Mouse (Mus musculus) E14TG2a.4 (cell line): ENCODE measurements at regions not wholly inside any gene's neighbourhood (a gene's known extent, or its start where the extent isn't known, plus 50 kb on each side); places are given as distances from the start of the nearest gene placed in this dataset.
A peak's percentile ranks its signal among the peaks of the same experiment; 100 is the strongest.

Experiments used
- H3K27me3 ChIP-seq: 2 replicates; pipeline ENCODE4 v1.6.1; 2014; ENCODE audit warnings: low read length, control low read depth; ENCODE audit not compliant: insufficient read depth
- H3K36me3 ChIP-seq: 2 replicates; pipeline ENCODE4 v1.6.1; 2014; ENCODE audit warnings: low read length, control low read depth; ENCODE audit not compliant: insufficient read depth
- H3K4me1 ChIP-seq: replicated peaks from 2 replicates; pipeline ENCODE4 v1.6.1; 2014; ENCODE audit warnings: low read depth, low read length, control low read depth
- H3K4me3 ChIP-seq: replicated peaks from 2 replicates; pipeline ENCODE4 v1.5.1; 2014; ENCODE audit warnings: mild to moderate bottlenecking, low read length
- H3K9me3 ChIP-seq: 2 replicates; pipeline ENCODE4 v1.6.1; 2014; ENCODE audit warnings: low read length, control low read depth
- CTCF ChIP-seq: conservative IDR thresholded peaks from 2 replicates; pipeline ENCODE4 v1.5.1; 2014; ENCODE audit warnings: low read length
- NANOG ChIP-seq: IDR thresholded peaks from 2 replicates; pipeline ENCODE4 v1.6.1; 2014; ENCODE audit warnings: borderline replicate concordance, low read length, mixed read lengths
- POU5F1 ChIP-seq: IDR thresholded peaks from 2 replicates; pipeline ENCODE4 v1.6.1; 2014; ENCODE audit warnings: low read length, borderline replicate concordance

GRCm38 (mm10) chr12:39761946-39762345 lies 275.9 kb downstream of the Arl4a start:
- H3K4me1 ChIP-seq, result 0 out of 2 replicates have a peak, but pooled peaks cover 3% of the 10 kb centered on the region
- TF ChIP-seq NANOG (no peak), POU5F1 (no peak), CTCF (no peak)
- H3K9me3 ChIP-seq, result peaks cover 10% of the 10 kb centered on the region
- H3K4me3 ChIP-seq, result no peak overlapping the region
- H3K27me3 ChIP-seq, result no peaks in the 10 kb centered on the region
- no peaks in the 10 kb centered on the region for H3K36me3 ChIP-seq

GRCm38 (mm10) chr12:39761326-39761725 lies 276.5 kb downstream of the Arl4a start:
- 0 out of 2 replicates have a peak, but pooled peaks cover 2% of the 10 kb centered on the region for H3K4me1 ChIP-seq
- no peak overlapping the region for H3K4me3 ChIP-seq
- H3K36me3 ChIP-seq, result no peaks in the 10 kb centered on the region
- H3K27me3 ChIP-seq, result no peaks in the 10 kb centered on the region
- TF ChIP-seq CTCF (no peak), NANOG (no peak), POU5F1 (no peak)
- peaks cover 15% of the 10 kb centered on the region for H3K9me3 ChIP-seq

GRCm38 (mm10) chr12:39757975-39758374 lies 279.9 kb downstream of the Arl4a start:
- TF ChIP-seq POU5F1 (no peak), NANOG (no peak), CTCF (no peak)
- Histone ChIP-seq H3K36me3 (no peaks in the 10 kb centered on the region), H3K4me3 (no peak overlapping the region), H3K4me1 (no peaks in the 10 kb centered on the region), H3K9me3 (peaks cover 15% of the 10 kb centered on the region), H3K27me3 (no peaks in the 10 kb centered on the region)

- TF ChIP-seq CTCF (no peak), POU5F1 (no peak), NANOG (no peak)
Measured at GRCm38 (mm10) chr12:39751850-39752249, 286.0 kb downstream of the Arl4a start.

GRCm38 (mm10) chr12:39742156-39743063 lies 295.4 kb downstream of the Arl4a start:
- H3K36me3 ChIP-seq, result peaks cover 12% of the 10 kb centered on the region
- H3K4me1 ChIP-seq, result peaks cover 14% of the 10 kb centered on the region
- H3K27me3 ChIP-seq, result no peaks in the 10 kb centered on the region
- peak; percentile 94 for TF ChIP-seq NANOG
- TF ChIP-seq POU5F1, result no peak
- H3K4me3 ChIP-seq, result no peak overlapping the region
- H3K9me3 ChIP-seq, result peaks cover 49% of the 10 kb centered on the region

More at GRCm38 (mm10) chr12:39751850-39752249, 286.0 kb downstream of the Arl4a start:
- Histone ChIP-seq H3K36me3 (no peaks in the 10 kb centered on the region), H3K9me3 (peaks cover 4% of the 10 kb centered on the region), H3K27me3 (no peaks in the 10 kb centered on the region), H3K4me3 (no peak overlapping the region), H3K4me1 (no peaks in the 10 kb centered on the region)

GRCm38 (mm10) chr12:39741051-39741847 lies 296.6 kb downstream of the Arl4a start:
- peaks cover 14% of the 10 kb centered on the region for H3K4me1 ChIP-seq
- H3K4me3 ChIP-seq, result no peak overlapping the region
- peaks cover 58% of the 10 kb centered on the region for H3K9me3 ChIP-seq
- H3K36me3 ChIP-seq, result peaks cover 16% of the 10 kb centered on the region
- no peaks in the 10 kb centered on the region for H3K27me3 ChIP-seq
- TF ChIP-seq NANOG (peak; percentile 84; the same call in 1 of the 2 replicates), CTCF (no peak)

GRCm38 (mm10) chr12:39736966-39737365 lies 300.9 kb downstream of the Arl4a start:
- Histone ChIP-seq H3K36me3 (peaks cover 16% of the 10 kb centered on the region), H3K9me3 (peaks cover 41% of the 10 kb centered on the region), H3K4me3 (no peak overlapping the region), H3K4me1 (peaks cover 4% of the 10 kb centered on the region), H3K27me3 (no peaks in the 10 kb centered on the region)
- TF ChIP-seq NANOG (no peak), CTCF (no peak), POU5F1 (no peak)

GRCm38 (mm10) chr12:39736097-39736920 lies 301.5 kb downstream of the Arl4a start:
- peaks cover 41% of the 10 kb centered on the region for H3K9me3 ChIP-seq
- TF ChIP-seq POU5F1 (no peak), NANOG (no peak), CTCF (no peak)
- no peak overlapping the region for H3K4me3 ChIP-seq
- no peaks in the 10 kb centered on the region for H3K27me3 ChIP-seq
- H3K4me1 ChIP-seq, result no peaks in the 10 kb centered on the region; the same call in 1 of the 2 replicates
- H3K36me3 ChIP-seq, result peaks cover 16% of the 10 kb centered on the region
